Mouse (Mus musculus): ENCODE data around the gene Setd1b.

DNA sequence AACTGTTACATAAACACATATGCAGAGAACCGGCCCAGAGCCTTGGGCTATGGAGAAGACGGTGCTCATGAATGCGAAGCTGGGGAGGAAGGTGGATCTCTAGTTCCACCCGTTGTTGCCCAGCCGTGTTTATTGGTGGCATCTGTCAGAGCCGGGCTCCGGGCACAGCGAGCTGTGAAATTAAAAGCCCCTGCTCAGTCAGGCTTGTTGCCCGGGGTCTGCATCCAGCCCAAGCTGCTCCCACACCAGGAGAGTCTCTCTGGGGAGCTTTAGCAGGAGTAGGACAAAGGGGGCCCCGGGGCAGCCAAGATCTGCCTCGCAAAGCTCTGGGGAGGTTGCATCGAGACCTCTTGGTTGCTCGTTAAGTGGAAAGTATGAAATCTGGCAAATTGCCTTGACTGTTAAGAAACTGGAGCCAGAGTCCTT is 31.7 kb upstream of the Setd1b start:
- no peak for TF ChIP-seq CTCF (IDR thresholded peaks at IDR 0.05; ENCODE audit: low read depth)
- no peak for TF ChIP-seq EP300 (optimal IDR thresholded peaks at IDR 0.05)
